Mouse (Mus musculus) adrenal gland, postnatal 25 days (tissue): ENCODE measurements at regions not wholly inside any gene's neighbourhood (a gene's known extent, or its start where the extent isn't known, plus 50 kb on each side); places are given as distances from the start of the nearest gene placed in this dataset.
A peak's percentile ranks its signal among the peaks of the same experiment; 100 is the strongest.
"Not testable (repeated sequence)": the region's sequence is repeated elsewhere in the genome, so short reads cannot be mapped to it uniquely, and the experiment has no call there.

Source experiments
- DNase-seq: peaks from one replicate; pipeline ENCODE4 v3.0.0; 2021; ENCODE audit warnings: mixed read lengths

- DNase-seq = no peak
Measured at GRCm38 (mm10) chr14:71103955-71104354, 504.3 kb upstream of the Fam160b2 start.

- DNase-seq = no peak
Measured at GRCm38 (mm10) chr14:71095661-71096422, 496.2 kb upstream of the Fam160b2 start.

- peak; percentile 23 for DNase-seq
Measured at GRCm38 (mm10) chr14:71092626-71093326, 493.1 kb upstream of the Fam160b2 start.

GRCm38 (mm10) chr14:71085721-71086120, 486.1 kb upstream of the Fam160b2 start:
- DNase-seq = no peak

GRCm38 (mm10) chr14:71082327-71082726, 482.7 kb upstream of the Fam160b2 start:
- DNase-seq = no peak

GRCm38 (mm10) chr14:71075671-71076070, 476.0 kb upstream of the Fam160b2 start:
- no peak for DNase-seq

GRCm38 (mm10) chr14:71074019-71074418, 474.4 kb upstream of the Fam160b2 start:
- no peak for DNase-seq

- no peak for DNase-seq
Measured at GRCm38 (mm10) chr14:71065669-71066068, 466.0 kb upstream of the Fam160b2 start.

- DNase-seq = no peak
Measured at GRCm38 (mm10) chr14:71056601-71057000, 457.0 kb upstream of the Fam160b2 start.

- no peak for DNase-seq
Measured at GRCm38 (mm10) chr14:71055480-71055879, 455.8 kb upstream of the Fam160b2 start.

- DNase-seq = no peak
Measured at GRCm38 (mm10) chr14:71053788-71054641, 454.4 kb upstream of the Fam160b2 start.

GRCm38 (mm10) chr14:71047096-71047495, 447.5 kb upstream of the Fam160b2 start:
- no peak for DNase-seq

- not testable (repeated sequence) for DNase-seq
Measured at GRCm38 (mm10) chr14:71043879-71044770, 444.5 kb upstream of the Fam160b2 start.

- no peak for DNase-seq
Measured at GRCm38 (mm10) chr14:71036620-71037019, 437.0 kb upstream of the Fam160b2 start.

GRCm38 (mm10) chr14:71033586-71033985, 434.0 kb upstream of the Fam160b2 start:
- no peak for DNase-seq

- DNase-seq = no peak
Measured at GRCm38 (mm10) chr14:71030164-71030880, 430.7 kb upstream of the Fam160b2 start.
